ENCODE assay signal across 27 mouse cellular contexts in the genomic region with DNA sequence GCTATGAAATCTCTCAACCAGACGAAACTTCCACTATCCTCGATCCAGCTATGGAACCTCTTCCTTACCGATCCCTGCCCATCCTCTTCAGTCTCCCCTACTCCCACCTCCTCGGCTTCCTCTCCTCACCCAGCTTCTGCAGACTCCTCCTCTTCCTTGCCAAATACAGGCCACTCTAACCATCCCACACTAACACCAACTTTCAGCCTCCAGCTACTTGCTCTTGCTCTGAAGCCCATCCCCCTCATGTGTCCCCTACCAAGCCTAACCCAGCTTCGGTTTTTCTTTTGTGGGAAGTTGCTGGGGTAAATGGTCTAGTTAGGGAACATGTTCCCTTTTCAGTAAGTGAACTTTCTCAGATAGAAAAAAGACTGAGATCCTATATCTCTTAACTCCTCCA.
"Had no signal": no experiment of that assay in that cellular context is flagged by ENCODE, and none has a peak within 500 bp of the region (broad histone marks: within the 10 kb centered on the region; RNA-seq: fewer than 3 reads in every experiment).

No protein-coding gene starts in this region.

- H3K4me2 ChIP-seq: embryonic facial prominence, embryonic 12.5 days; embryonic facial prominence, embryonic 13.5 days; embryonic facial prominence, embryonic 15.5 days; forebrain, embryonic 12.5 days; forebrain, embryonic 13.5 days; forebrain, embryonic 15.5 days had no signal

- H3K4me3 ChIP-seq: embryonic facial prominence, embryonic 10.5 days; embryonic facial prominence, embryonic 12.5 days; embryonic facial prominence, embryonic 13.5 days; embryonic facial prominence, embryonic 15.5 days; erythroblast, embryonic 14.5 days; forebrain, embryonic 10.5 days; forebrain, embryonic 12.5 days; forebrain, embryonic 13.5 days; forebrain, embryonic 15.5 days; gastrocnemius, adult 2 months; heart, adult 2 months had no signal

- DNase-seq: cerebellum, adult 8-10 months; cerebellum, adult 9-10 months; cerebellum, adult 9-11 months; cerebellum, postnatal 10 days; cerebellum, postnatal 14 days; cerebellum, postnatal 25 days; cerebellum, postnatal 36 days; embryo, embryonic 11 days; forebrain, postnatal 0 days; gastrocnemius, adult 2 months; gastrocnemius, postnatal 10 days; gastrocnemius, postnatal 14 days; gastrocnemius, postnatal 25 days; gastrocnemius, postnatal 36 days; heart, adult 18-20 months; heart, adult 2 months had no signal

- ATAC-seq: forebrain, embryonic 13.5 days; forebrain, embryonic 14.5 days; forebrain, embryonic 15.5 days; forebrain, embryonic 16.5 days; forebrain, postnatal 0 days had no signal

- H3K27me3 ChIP-seq: embryonic facial prominence, embryonic 12.5 days; embryonic facial prominence, embryonic 13.5 days; embryonic facial prominence, embryonic 15.5 days; forebrain, embryonic 12.5 days; forebrain, embryonic 13.5 days; forebrain, embryonic 15.5 days had no signal

- H3K36me3 ChIP-seq: embryonic facial prominence, embryonic 10.5 days; embryonic facial prominence, embryonic 12.5 days; embryonic facial prominence, embryonic 13.5 days; embryonic facial prominence, embryonic 15.5 days; forebrain, embryonic 10.5 days; forebrain, embryonic 12.5 days; forebrain, embryonic 15.5 days had no signal

- H3K9me3 ChIP-seq: embryonic facial prominence, embryonic 12.5 days; embryonic facial prominence, embryonic 13.5 days; embryonic facial prominence, embryonic 15.5 days; forebrain, embryonic 10.5 days; forebrain, embryonic 12.5 days; forebrain, embryonic 13.5 days; forebrain, embryonic 15.5 days had no signal

- H3K27ac ChIP-seq: embryonic facial prominence, embryonic 10.5 days; embryonic facial prominence, embryonic 12.5 days; embryonic facial prominence, embryonic 13.5 days; embryonic facial prominence, embryonic 15.5 days; forebrain, embryonic 10.5 days; forebrain, embryonic 12.5 days; forebrain, embryonic 13.5 days; forebrain, embryonic 15.5 days; gastrocnemius, adult 2 months; heart, adult 2 months had no signal

- H3K9ac ChIP-seq: embryonic facial prominence, embryonic 12.5 days; embryonic facial prominence, embryonic 13.5 days; embryonic facial prominence, embryonic 15.5 days; forebrain, embryonic 12.5 days; forebrain, embryonic 13.5 days; forebrain, embryonic 15.5 days; forebrain, postnatal 0 days had no signal
